Mouse (Mus musculus) CH12.LX (cell line): ENCODE measurements around the gene Cobl. TPM values are rescaled to one million over a fixed set of nuclear protein-coding genes. Genes with fewer than 3 reads are reported as not detected.
A peak's percentile ranks its signal among the peaks of the same experiment; 100 is the strongest.

Source experiments
- DNase-seq: peaks from one replicate; pipeline ENCODE4 v3.0.0-alpha.2; 2013; ENCODE audit errors: extremely low read depth
- H3K27ac ChIP-seq: 2 replicates; pipeline ENCODE4 v1.5.1; 2012; ENCODE audit warnings: low read depth, mild to moderate bottlenecking, control low read depth, moderate library complexity; ENCODE audit not compliant: insufficient read depth
- H3K27me3 ChIP-seq: replicated peaks from 2 replicates; pipeline ENCODE3; 2012; ENCODE audit warnings: inconsistent platforms
- H3K36me3 ChIP-seq, 2 experiments: replicated peaks in 1 of 2; 2 replicates each; pipeline versions ENCODE3 to v1.6.1; 2012; ENCODE audit warnings: inconsistent platforms in 1 of 2, low read length in 1 of 2, mild to moderate bottlenecking in 1 of 2, mixed read lengths in 1 of 2, moderate library complexity in 1 of 2; ENCODE audit not compliant: control insufficient read depth in 1 of 2, insufficient read depth in 1 of 2
- H3K4me1 ChIP-seq, 2 experiments: 2 replicates each; pipeline ENCODE4 v1.6.1; 2012; ENCODE audit warnings: inconsistent platforms in 1 of 2, moderate library complexity in 1 of 2; ENCODE audit not compliant: insufficient read depth in 2 of 2, control insufficient read depth in 1 of 2
- H3K4me2 ChIP-seq: 2 replicates; pipeline ENCODE4 v1.6.1; 2012; ENCODE audit warnings: low read depth, mild to moderate bottlenecking, control low read depth; ENCODE audit not compliant: poor library complexity, insufficient read depth, severe bottlenecking
- H3K4me3 ChIP-seq, 3 experiments: fragments of 150-350 bp in 1 of 3; sonication (generic) in 1 of 3; replicated peaks in 1 of 3; 2 replicates each; pipeline versions ENCODE3 to v1.5.1; 2011 to 2012; ENCODE audit warnings: low read depth in 2 of 3, low read length in 2 of 3, mild to moderate bottlenecking in 2 of 3, moderate library complexity in 2 of 3, control low read depth in 1 of 3, improper control_type of control experiment in 1 of 3, inconsistent platforms in 1 of 3, mixed read lengths in 1 of 3; ENCODE audit not compliant: poor library complexity in 1 of 3
- H3K79me2 ChIP-seq: replicated peaks from 2 replicates; pipeline ENCODE4 v1.6.1; 2012; ENCODE audit warnings: mild to moderate bottlenecking, moderate library complexity; ENCODE audit not compliant: control insufficient read depth, poor library complexity, insufficient read depth, severe bottlenecking; ENCODE audit errors: extremely low read depth
- H3K9ac ChIP-seq: 2 replicates; pipeline ENCODE4 v1.6.1; 2012; ENCODE audit warnings: low read depth, mild to moderate bottlenecking, control low read depth, moderate library complexity; ENCODE audit not compliant: insufficient read depth
- H3K9me3 ChIP-seq: replicated peaks from 2 replicates; pipeline ENCODE3; 2012; ENCODE audit warnings: low read length, inconsistent platforms, mixed read lengths
- BHLHE40 ChIP-seq: IDR thresholded peaks from 2 replicates; pipeline ENCODE4 v1.6.1; 2011; ENCODE audit warnings: mild to moderate bottlenecking, low read depth, low read length, improper control_type of control experiment
- CHD1 ChIP-seq: IDR thresholded peaks from 2 replicates; pipeline ENCODE4 v1.6.1; 2012; ENCODE audit warnings: low read depth, low read length, improper control_type of control experiment, inconsistent platforms
- CHD2 ChIP-seq: IDR thresholded peaks from 2 replicates; pipeline ENCODE4 v1.6.1; 2011; ENCODE audit warnings: low read length, improper control_type of control experiment
- CTCF ChIP-seq, 2 experiments: IDR thresholded peaks in 1 of 2; conservative IDR thresholded peaks in 1 of 2; 2 replicates each; pipeline ENCODE4 v1.5.1; 2011 to 2012; ENCODE audit warnings: low read depth in 2 of 2, low read length in 2 of 2, improper control_type of control experiment in 1 of 2, inconsistent platforms in 1 of 2, mild to moderate bottlenecking in 1 of 2, moderate library complexity in 1 of 2
- ELF1 ChIP-seq: IDR thresholded peaks from 2 replicates; pipeline ENCODE4 v1.6.1; 2014; ENCODE audit warnings: low read depth, mild to moderate bottlenecking, inconsistent platforms, low read length, improper control_type of control experiment
- EP300 ChIP-seq: IDR thresholded peaks from 2 replicates; pipeline ENCODE4 v1.6.1; 2011; ENCODE audit warnings: low read length, improper control_type of control experiment
- ETS1 ChIP-seq: conservative IDR thresholded peaks from 2 replicates; pipeline ENCODE4 v1.6.1; 2012; ENCODE audit warnings: low read depth, mild to moderate bottlenecking, inconsistent platforms, low read length, improper control_type of control experiment, moderate library complexity
- HCFC1 ChIP-seq: IDR thresholded peaks from 2 replicates; pipeline ENCODE4 v1.6.1; 2012; ENCODE audit warnings: low read depth, mild to moderate bottlenecking, inconsistent platforms, low read length, improper control_type of control experiment
- IRF4 ChIP-seq: IDR thresholded peaks from 2 replicates; pipeline ENCODE4 v1.6.1; 2014; ENCODE audit warnings: low read depth, mild to moderate bottlenecking, inconsistent platforms, low read length, improper control_type of control experiment
- JUN ChIP-seq: IDR thresholded peaks from 2 replicates; pipeline ENCODE4 v1.6.1; 2011; ENCODE audit warnings: low read depth, mild to moderate bottlenecking, low read length, improper control_type of control experiment, moderate library complexity; ENCODE audit not compliant: insufficient read depth
- JUND ChIP-seq: conservative IDR thresholded peaks from 2 replicates; pipeline ENCODE4 v1.6.1; 2011; ENCODE audit warnings: low read depth, low read length, improper control_type of control experiment
- KAT2A ChIP-seq: IDR thresholded peaks from 2 replicates; pipeline ENCODE4 v1.6.1; 2012; ENCODE audit warnings: low read length, improper control_type of control experiment, inconsistent platforms; ENCODE audit not compliant: insufficient replicate concordance
- MAFK ChIP-seq: IDR thresholded peaks from 2 replicates; pipeline ENCODE4 v1.6.1; 2011; ENCODE audit warnings: low read length, improper control_type of control experiment; ENCODE audit not compliant: insufficient replicate concordance
- MAX ChIP-seq: IDR thresholded peaks from 2 replicates; pipeline ENCODE4 v1.6.1; 2011; ENCODE audit warnings: low read length, improper control_type of control experiment
- MAZ ChIP-seq: IDR thresholded peaks from 2 replicates; pipeline ENCODE4 v1.6.1; 2012; ENCODE audit warnings: low read depth, mild to moderate bottlenecking, inconsistent platforms, low read length, improper control_type of control experiment, moderate library complexity
- MEF2A ChIP-seq: IDR thresholded peaks from 2 replicates; pipeline ENCODE4 v1.6.1; 2014; ENCODE audit warnings: low read depth, mild to moderate bottlenecking, inconsistent platforms, low read length, improper control_type of control experiment, borderline replicate concordance
- MXI1 ChIP-seq: IDR thresholded peaks from 2 replicates; pipeline ENCODE4 v1.6.1; 2011; ENCODE audit warnings: mild to moderate bottlenecking, low read depth, low read length, improper control_type of control experiment
- MYC ChIP-seq: IDR thresholded peaks from 2 replicates; pipeline ENCODE4 v1.6.1; 2011; ENCODE audit warnings: low read depth, mild to moderate bottlenecking, improper control_type of control experiment, low read length
- NELFE ChIP-seq: IDR thresholded peaks from 2 replicates; pipeline ENCODE4 v1.6.1; 2011; ENCODE audit warnings: low read depth, low read length, improper control_type of control experiment
- NRF1 ChIP-seq: IDR thresholded peaks from 2 replicates; pipeline ENCODE4 v1.6.1; 2014; ENCODE audit warnings: low read depth, mild to moderate bottlenecking, inconsistent platforms, low read length, improper control_type of control experiment, moderate library complexity
- POLR2A ChIP-seq: IDR thresholded peaks from 2 replicates; pipeline ENCODE4 v1.6.1; 2011; ENCODE audit warnings: low read depth, mild to moderate bottlenecking, improper control_type of control experiment, low read length
- POLR2AphosphoS2 ChIP-seq: IDR thresholded peaks from 2 replicates; pipeline ENCODE4 v1.6.1; 2011; ENCODE audit warnings: low read depth, low read length, improper control_type of control experiment
- RAD21 ChIP-seq: IDR thresholded peaks from 2 replicates; pipeline ENCODE4 v1.6.1; 2011; ENCODE audit warnings: low read depth, mild to moderate bottlenecking, low read length, improper control_type of control experiment, moderate library complexity
- RCOR1 ChIP-seq: conservative IDR thresholded peaks from 2 replicates; pipeline ENCODE4 v1.6.1; 2012; ENCODE audit warnings: low read depth, mild to moderate bottlenecking, inconsistent platforms, low read length, improper control_type of control experiment
- SMC3 ChIP-seq: IDR thresholded peaks from 2 replicates; pipeline ENCODE4 v1.6.1; 2011; ENCODE audit warnings: low read depth, low read length, improper control_type of control experiment
- TCF12 ChIP-seq: IDR thresholded peaks from 2 replicates; pipeline ENCODE4 v1.6.1; 2014; ENCODE audit warnings: low read depth, mild to moderate bottlenecking, inconsistent platforms, low read length, improper control_type of control experiment
- UBTF ChIP-seq: IDR thresholded peaks from 2 replicates; pipeline ENCODE4 v1.6.1; 2012; ENCODE audit warnings: low read depth, mild to moderate bottlenecking, inconsistent platforms, low read length, improper control_type of control experiment, moderate library complexity
- USF2 ChIP-seq: conservative IDR thresholded peaks from 2 replicates; pipeline ENCODE4 v1.6.1; 2011; ENCODE audit warnings: low read depth, low read length, improper control_type of control experiment
- ZC3H11A ChIP-seq: IDR thresholded peaks from 2 replicates; pipeline ENCODE4 v1.6.1; 2012; ENCODE audit warnings: low read depth, mild to moderate bottlenecking, inconsistent platforms, low read length, improper control_type of control experiment
- ZKSCAN1 ChIP-seq: IDR thresholded peaks from 2 replicates; pipeline ENCODE4 v1.6.1; 2012; ENCODE audit warnings: low read depth, inconsistent platforms, low read length, improper control_type of control experiment, borderline replicate concordance
- ZNF384 ChIP-seq: IDR thresholded peaks from 2 replicates; pipeline ENCODE4 v1.6.1; 2012; ENCODE audit warnings: low read depth, low read length, improper control_type of control experiment, inconsistent platforms
- dilution Hi-C: fragments of 300-500 bp; cut with MboI; formaldehyde crosslinking; loops from 2 replicates; pipeline ENCODE4 v1.14.3; 2020; ENCODE audit warnings: low sequenced_read_pairs; ENCODE audit not compliant: extremely low pct_unique_long_range_greater_than_20kb, extremely low pct_ligation_motif_present
- in situ Hi-C: fragments of 300-500 bp; cut with MboI; formaldehyde crosslinking; loops from 3 replicates; pipeline ENCODE4 v1.14.3; 2019; ENCODE audit warnings: low sequenced_read_pairs, low pct_ligation_motif_present, low pct_unique_long_range_greater_than_20kb, mixed read lengths
- polyA plus RNA-seq: library from polyadenylated mRNA; unstranded; fragments of >175 nt; gene quantifications from 2 replicates; pipeline ENCODE4 v1.2.1, GENCODE M21; 2012; ENCODE audit warnings: low read depth; ENCODE audit not compliant: insufficient read length
- total RNA-seq, 2 experiments: library from RNA; depleted of rRNA; stranded (reverse); fragments of 300-350 nt in 1 of 2; fragments of >200 nt in 1 of 2; gene quantifications; 2 replicates each; pipeline ENCODE4 v1.2.3; 2012 to 2014

The Cobl gene
- total and polyA plus RNA-seq, 3 experiments = 0.06 to 0.13 TPM; not detected in 1

DNA sequence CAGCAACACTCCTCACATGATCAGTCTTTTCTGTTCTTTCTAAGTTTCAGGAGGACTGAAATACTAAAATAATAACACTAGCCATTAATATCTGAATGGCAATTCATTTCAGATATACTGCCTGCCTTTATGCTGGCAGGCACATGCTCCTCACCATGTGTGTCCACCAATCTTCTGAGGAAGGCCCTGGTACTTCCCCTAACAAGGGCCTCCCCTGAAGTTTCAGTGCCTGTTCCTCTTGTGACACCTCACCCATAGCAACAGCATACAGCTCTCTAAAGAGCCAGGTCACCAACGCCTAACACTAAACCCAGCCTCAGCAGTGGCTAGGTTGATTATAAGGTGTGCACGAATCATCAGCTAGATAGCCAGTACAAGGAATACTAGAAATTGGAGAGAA lies 20.5 kb downstream of the Cobl start:
- H3K4me3 ChIP-seq = no peak overlapping the region
- dilution Hi-C loops (no loop called here), in situ Hi-C loops (no loop called here)
- DNase-seq = peak; percentile 92
- peak; percentile 46; the same call in 1 of the 2 replicates for TF ChIP-seq TCF12
- peak; percentile 32; the same call in 1 of the 2 replicates for TF ChIP-seq CHD2
- no peak for TF ChIP-seq NRF1
- peak; percentile 47; the same call in 1 of the 2 replicates for TF ChIP-seq ELF1
- TF ChIP-seq HCFC1 = peak; percentile 10; the same call in 1 of the 2 replicates
- no peak for TF ChIP-seq ZC3H11A
- TF ChIP-seq SMC3 = no peak
- TF ChIP-seq IRF4 = peak; percentile 77
- TF ChIP-seq ETS1 = peak; percentile 37; the same call in 1 of the 2 replicates
- TF ChIP-seq MYC = peak; percentile 96
- TF ChIP-seq KAT2A = no peak
- no peak for TF ChIP-seq POLR2A
- TF ChIP-seq POLR2AphosphoS2 = no peak
- no peak; the same call in 1 of the 2 replicates for TF ChIP-seq RCOR1
- TF ChIP-seq CTCF (conservative IDR thresholded peaks at IDR 0.05 in 1 of 2, IDR thresholded peaks at IDR 0.05 in 1 of 2; ENCODE audit: low read depth in 2 of 2, low read length in 2 of 2) = no peak
- TF ChIP-seq MAZ = peak; percentile 47; the same call in 1 of the 2 replicates
- no peak for TF ChIP-seq ZNF384
- peak; percentile 95 for TF ChIP-seq MAX
- peak; percentile 77 for TF ChIP-seq EP300
- no peak for TF ChIP-seq CHD1
- no peak for TF ChIP-seq MAFK
- TF ChIP-seq ZKSCAN1 = no peak
- peak; percentile 42; the same call in 1 of the 2 replicates for TF ChIP-seq NELFE
- no peak for TF ChIP-seq MEF2A
- TF ChIP-seq RAD21 = no peak
- peak; percentile 87 for TF ChIP-seq BHLHE40
- no peak for TF ChIP-seq JUN
- no peak for TF ChIP-seq USF2
- peak; percentile 69; the same call in 1 of the 2 replicates for TF ChIP-seq MXI1
- TF ChIP-seq JUND = no peak
- TF ChIP-seq UBTF = no peak
- H3K27ac ChIP-seq = no peak overlapping the region
- H3K79me2 ChIP-seq = no peaks in the 10 kb centered on the region
- no peaks in the 10 kb centered on the region for H3K27me3 ChIP-seq
- H3K9ac ChIP-seq = no peak overlapping the region
- no peaks in the 10 kb centered on the region for H3K9me3 ChIP-seq
- no peaks in the 10 kb centered on the region for H3K36me3 ChIP-seq
- no peak overlapping the region for H3K4me2 ChIP-seq
- peaks cover 2 to 20% of the 10 kb centered on the region in 2 experiments; a peak in 2 of 4 replicates for H3K4me1 ChIP-seq
